Mouse (Mus musculus): ENCODE data around the gene Prcc.
"Not testable (repeated sequence)": the region's sequence is repeated elsewhere in the genome, so short reads cannot be mapped to it uniquely, and the experiment has no call there.

The Prcc gene

GRCm38 (mm10) chr3:87905880-87906485 is 20.6 kb upstream of the Prcc start, which contains the start of gene Hdgf:
Gene Hdgf, plus strand, starts transcription at chr3:87906321.
- peak; percentile 84 for DNase-seq (ENCODE audit: low spot score)

GRCm38 (mm10) chr3:87903821-87904220 is 18.4 kb upstream of the Prcc start:
- DNase-seq (ENCODE audit: low spot score), result no peak

- DNase-seq (ENCODE audit: low spot score), result not testable (repeated sequence)
These were observed 16.6 kb upstream of the Prcc start for GRCm38 (mm10) chr3:87901959-87902358.

- DNase-seq (ENCODE audit: low spot score), result no peak
These were observed 15.7 kb upstream of the Prcc start for GRCm38 (mm10) chr3:87901036-87901624.

- DNase-seq (ENCODE audit: low spot score), result no peak
These were observed 14.4 kb upstream of the Prcc start for GRCm38 (mm10) chr3:87899776-87900175.

- DNase-seq (ENCODE audit: low spot score), result no peak
These were observed 13.9 kb upstream of the Prcc start for GRCm38 (mm10) chr3:87899266-87899665.

- DNase-seq (ENCODE audit: low spot score), result no peak
These were observed 8.0 kb upstream of the Prcc start for GRCm38 (mm10) chr3:87893367-87893905.

GRCm38 (mm10) chr3:87891481-87891880 is 6.1 kb upstream of the Prcc start:
- no peak for DNase-seq (ENCODE audit: low spot score)

DNA sequence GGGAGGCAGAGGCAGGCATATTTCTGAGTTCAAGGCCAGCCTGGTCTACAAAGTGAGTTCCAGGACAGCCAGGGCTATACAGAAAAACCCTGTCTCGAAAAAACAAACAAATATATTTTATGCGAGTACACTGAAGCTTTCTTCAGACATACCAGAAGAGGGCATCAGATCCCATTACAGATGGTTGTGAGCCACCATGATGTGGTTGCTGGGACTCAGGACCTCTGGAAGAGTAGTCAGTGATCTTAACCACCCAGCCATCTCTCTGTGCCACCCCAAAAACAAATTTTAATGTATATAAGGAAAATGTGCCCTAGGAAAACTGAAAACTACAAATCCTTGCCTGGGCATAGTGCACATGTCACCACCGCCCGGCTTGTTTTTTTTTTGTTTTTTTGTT is 2.0 kb upstream of the Prcc start:
- DNase-seq (ENCODE audit: low spot score), result not testable (repeated sequence)

DNA sequence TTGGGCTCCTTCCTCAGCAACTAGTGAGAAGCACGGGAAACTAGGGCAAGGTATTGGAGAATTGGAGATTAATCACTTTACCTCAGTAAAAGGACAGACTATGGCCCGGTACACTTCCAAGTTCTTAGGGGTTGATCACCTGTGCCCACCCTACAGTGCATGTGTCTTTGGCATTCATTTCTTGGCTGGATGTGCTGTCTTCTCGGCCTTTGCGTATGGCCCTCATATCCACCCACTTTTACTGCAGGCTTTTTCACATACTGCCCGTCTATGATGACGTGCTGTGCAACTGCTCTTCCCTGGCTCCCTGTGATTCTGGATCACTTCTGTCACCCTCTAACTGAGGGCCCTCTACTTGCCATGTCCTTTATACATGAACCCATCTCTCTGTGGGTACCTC is 1.0 kb upstream of the Prcc start:
- no peak for DNase-seq (ENCODE audit: low spot score)

DNA sequence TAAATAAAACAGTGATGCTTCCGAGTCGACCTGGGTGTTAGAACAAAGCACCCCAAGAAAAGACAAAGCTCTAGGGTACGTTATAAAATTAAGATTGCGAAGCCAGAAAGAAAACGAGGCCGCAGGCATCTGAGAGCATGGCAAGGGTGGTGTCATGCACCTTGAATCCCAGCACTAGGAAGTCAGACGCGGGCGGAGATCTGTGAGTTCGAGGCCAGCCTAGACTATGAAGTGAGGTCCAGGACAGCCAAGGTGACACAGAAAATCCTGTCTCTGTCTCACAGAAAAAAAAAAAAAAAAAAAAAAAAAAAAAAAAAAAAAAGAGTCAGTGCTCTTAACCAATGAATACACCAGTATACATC is 577 bp upstream of the Prcc start:
- DNase-seq (ENCODE audit: low spot score), result no peak

GRCm38 (mm10) chr3:87884708-87885251 is 628 bp downstream of the Prcc start:
- DNase-seq (ENCODE audit: low spot score), result peak; percentile 28

DNA sequence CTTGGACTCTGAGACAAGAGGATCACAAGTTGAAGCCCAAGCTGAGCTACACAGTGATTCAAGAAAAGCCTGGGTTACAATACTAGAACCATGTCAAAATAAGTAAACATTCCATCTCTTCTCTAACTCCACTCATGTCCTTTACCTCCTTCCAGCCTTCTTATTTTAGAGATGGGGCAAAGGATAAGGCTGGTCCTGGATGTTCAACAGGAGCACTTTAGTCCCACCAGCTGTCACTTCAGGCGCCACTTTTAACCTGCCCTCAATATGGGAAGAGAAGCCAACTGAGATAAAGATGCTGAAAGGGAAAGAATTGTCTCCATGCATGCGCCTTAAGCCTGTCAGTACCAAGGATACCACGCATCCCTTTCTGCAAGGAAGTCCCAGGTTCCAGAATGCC is 1.1 kb downstream of the Prcc start:
- no peak for DNase-seq (ENCODE audit: low spot score)

DNA sequence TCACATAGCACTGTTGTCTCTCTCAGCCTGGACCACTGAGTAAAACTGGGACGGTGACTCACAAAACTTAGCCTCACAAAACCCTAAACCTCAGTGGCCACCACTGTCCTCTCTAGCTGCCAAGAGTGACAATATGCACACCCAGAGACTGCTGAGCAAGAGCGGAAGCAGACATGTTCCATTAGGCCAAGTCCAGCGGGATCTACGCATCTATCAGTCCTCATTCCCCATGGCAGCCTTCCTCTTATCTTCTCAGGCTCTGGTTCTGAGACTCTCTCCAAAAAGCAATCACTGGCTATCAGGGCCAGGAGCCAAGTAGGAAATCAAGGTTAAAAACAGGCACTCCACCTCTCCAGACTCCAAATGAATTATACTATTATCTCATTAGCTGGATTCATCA is 7.7 kb downstream of the Prcc start:
- DNase-seq (ENCODE audit: low spot score), result no peak

DNA sequence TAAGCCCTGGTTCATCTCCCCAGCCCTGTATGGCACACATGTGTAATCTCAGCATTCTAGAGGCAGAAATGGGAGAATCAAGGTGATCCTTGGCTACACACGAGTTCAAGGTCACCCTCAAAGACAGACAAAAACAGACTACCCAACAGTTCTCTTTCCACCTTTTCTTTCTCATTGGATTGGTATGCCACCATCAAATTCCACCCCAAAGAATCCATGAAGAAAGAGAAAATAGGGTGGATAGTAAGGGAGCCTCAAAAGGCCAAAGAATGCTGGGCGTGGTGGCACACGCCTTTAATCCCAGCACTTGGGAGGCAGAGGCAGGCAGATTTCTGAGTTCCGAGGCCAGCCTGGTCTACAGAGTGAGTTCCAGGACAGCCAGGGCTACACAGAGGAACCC is 21.3 kb downstream of the Prcc start:
- DNase-seq (ENCODE audit: low spot score), result not testable (repeated sequence)

DNA sequence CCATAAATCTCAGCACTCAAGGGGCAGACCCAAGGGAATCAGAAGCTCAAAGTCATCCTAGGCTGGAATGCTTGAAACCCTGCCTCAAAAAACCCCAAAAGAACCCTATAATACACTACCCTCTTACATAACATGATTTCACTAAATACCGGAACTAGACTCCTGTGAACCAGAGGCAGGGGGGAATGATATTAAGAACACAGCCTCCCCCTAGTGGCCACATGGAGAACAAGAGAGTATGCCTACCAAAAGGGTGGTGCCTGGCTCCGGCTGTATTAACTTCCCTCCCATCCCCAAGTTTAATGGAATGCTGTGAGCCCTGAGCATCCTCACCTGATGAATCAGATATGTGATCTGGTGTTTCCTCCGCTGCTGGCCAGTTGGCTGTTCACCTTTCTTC is 25.6 kb downstream of the Prcc start:
- peak; percentile 61 for DNase-seq (ENCODE audit: low spot score)

- DNase-seq (ENCODE audit: low spot score), result no peak
These were observed 27.7 kb downstream of the Prcc start for GRCm38 (mm10) chr3:87857666-87858065.

DNA sequence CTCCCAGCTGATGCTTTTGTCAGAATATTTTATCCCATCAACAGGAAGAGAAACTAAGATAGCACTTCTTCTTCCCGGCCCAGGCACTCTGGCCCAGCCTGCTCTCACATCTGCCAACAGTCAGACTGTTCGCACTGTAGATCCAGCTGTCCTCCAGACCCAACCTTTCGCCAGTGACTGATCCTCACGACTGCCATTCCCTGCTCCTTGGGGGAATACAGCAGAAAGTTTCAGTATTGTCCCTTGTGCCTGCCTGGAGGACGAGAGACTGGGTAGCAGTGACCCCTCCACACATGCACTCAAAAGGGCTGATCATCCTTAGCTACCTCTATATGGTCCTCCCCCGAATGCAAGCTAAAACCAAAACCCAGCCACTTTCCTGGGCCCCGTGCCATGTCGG is 29.5 kb downstream of the Prcc start:
- no peak for DNase-seq (ENCODE audit: low spot score)

DNA sequence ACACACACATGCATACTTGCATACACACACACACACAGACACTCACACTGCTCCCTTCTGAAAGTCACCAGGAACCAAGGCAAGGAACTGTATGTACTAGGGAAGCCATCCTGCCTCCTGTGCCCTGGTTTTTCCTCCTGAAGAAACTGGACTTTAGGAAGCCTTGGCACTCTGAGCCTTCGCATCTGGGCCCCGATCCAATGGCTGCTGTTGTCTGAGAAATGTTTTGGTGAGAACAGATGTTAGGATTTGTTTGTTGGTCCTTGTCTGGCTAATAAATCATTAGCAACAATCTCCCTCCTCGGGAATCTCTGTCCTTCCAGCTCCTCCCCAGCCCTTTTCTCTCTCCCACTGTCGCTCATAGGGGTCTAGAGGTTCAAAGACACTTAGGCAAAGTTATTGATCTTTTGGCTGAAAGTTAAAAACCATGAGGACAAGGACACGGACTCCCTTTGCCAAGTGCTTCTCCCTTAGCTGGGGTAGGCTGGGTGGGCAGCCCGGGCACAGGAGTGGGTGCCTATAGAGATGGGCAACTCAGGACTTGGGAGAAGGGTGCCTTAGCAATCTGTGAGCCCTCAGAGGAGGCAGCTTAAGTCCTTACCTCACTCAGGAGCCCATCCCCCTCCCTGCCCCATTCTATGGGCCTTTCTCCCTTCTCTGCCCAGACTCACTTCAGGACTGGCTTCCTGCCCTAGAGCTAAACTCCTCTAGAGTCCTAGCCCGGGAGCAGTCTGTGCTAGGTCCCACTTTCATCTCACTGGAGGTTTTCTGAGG is 30.4 kb downstream of the Prcc start:
- peak; percentile 34 for DNase-seq (ENCODE audit: low spot score)

DNA sequence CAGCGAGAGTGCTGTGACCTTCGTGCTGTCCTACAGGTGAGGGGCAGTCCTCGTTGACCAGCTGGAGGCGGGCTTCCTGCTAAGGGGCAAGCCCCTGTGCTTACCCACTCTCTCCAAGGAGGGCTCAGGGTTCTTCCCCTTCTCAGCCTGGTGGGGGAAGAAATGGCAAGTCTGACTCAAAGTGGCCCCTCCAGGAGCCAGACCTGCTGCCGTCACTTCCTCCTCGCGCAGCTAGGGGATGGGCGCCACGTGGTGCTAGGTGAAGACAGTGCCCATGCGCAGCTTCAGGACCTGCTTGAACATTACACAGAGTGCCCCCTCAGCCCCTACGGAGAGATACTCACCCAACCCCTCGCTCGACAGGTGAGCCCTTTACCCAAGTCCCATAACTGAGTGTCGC is 36.3 kb downstream of the Prcc start:
- DNase-seq (ENCODE audit: low spot score), result no peak

- DNase-seq (ENCODE audit: low spot score), result no peak
These were observed 37.7 kb downstream of the Prcc start for GRCm38 (mm10) chr3:87847680-87848079.

GRCm38 (mm10) chr3:87846650-87847110 is 38.7 kb downstream of the Prcc start, which contains the start of gene Sh2d2a:
Gene Sh2d2a, plus strand, starts transcription at chr3:87846755.
- no peak for DNase-seq (ENCODE audit: low spot score)

GRCm38 (mm10) chr3:87846186-87846585 is 39.2 kb downstream of the Prcc start:
- DNase-seq (ENCODE audit: low spot score), result no peak
